Mouse (Mus musculus) embryonic facial prominence, embryonic 11.5 days (tissue): Measurements from ENCODE around the gene Marveld3. TPM values are rescaled to one million over a fixed set of nuclear protein-coding genes. Genes with fewer than 3 reads are reported as not detected.

Experiments used
- ATAC-seq: fragments of 200-750 bp; cut with Nextera tagmentation; replicated peaks from 2 replicates; pipeline ENCODE4 v1.8.0; 2017; ENCODE audit warnings: low read depth; ENCODE audit not compliant: insufficient number of reproducible peaks, low FRiP score, low TSS enrichment
- DNase-seq: peaks from one replicate; pipeline ENCODE4 v3.0.0-alpha.2; 2015; ENCODE audit warnings: low spot score
- H3K27ac ChIP-seq: fragments of 300-500 bp; sonication (generic); replicated peaks from 2 replicates; pipeline ENCODE4 v1.5.1; 2014; ENCODE audit warnings: mild to moderate bottlenecking, low read depth, low read length, control low read depth
- H3K27me3 ChIP-seq: fragments of 300-500 bp; sonication (generic); 2 replicates; pipeline ENCODE4 v1.6.1; 2014; ENCODE audit warnings: mild to moderate bottlenecking, low read length, moderate library complexity, mixed read lengths; ENCODE audit not compliant: control insufficient read depth, insufficient read depth
- H3K36me3 ChIP-seq: fragments of 300-500 bp; sonication (generic); replicated peaks from 2 replicates; pipeline ENCODE4 v1.6.1; 2014; ENCODE audit warnings: low read depth, mild to moderate bottlenecking, low read length, moderate library complexity, mixed read lengths; ENCODE audit not compliant: control insufficient read depth, insufficient read depth
- H3K4me1 ChIP-seq: fragments of 300-500 bp; sonication (generic); 2 replicates; pipeline ENCODE4 v1.6.1; 2014; ENCODE audit warnings: low read length, mixed read lengths; ENCODE audit not compliant: control insufficient read depth, insufficient read depth
- H3K4me2 ChIP-seq: fragments of 300-500 bp; sonication (generic); 2 replicates; pipeline ENCODE4 v1.6.1; 2014; ENCODE audit warnings: low read depth, mild to moderate bottlenecking, control low read depth, low read length, moderate library complexity
- H3K4me3 ChIP-seq: fragments of 300-500 bp; sonication (generic); 2 replicates; pipeline ENCODE4 v1.5.1; 2014; ENCODE audit warnings: low read depth, low read length, control low read depth
- H3K9ac ChIP-seq: fragments of 300-500 bp; sonication (generic); replicated peaks from 2 replicates; pipeline ENCODE4 v1.6.1; 2014; ENCODE audit warnings: mild to moderate bottlenecking, control low read depth, low read length
- H3K9me3 ChIP-seq: fragments of 300-500 bp; sonication (generic); replicated peaks from 2 replicates; pipeline ENCODE4 v1.6.1; 2016; ENCODE audit warnings: mild to moderate bottlenecking, low read length, inconsistent platforms, mixed read lengths; ENCODE audit not compliant: control insufficient read depth
- WGBS: fragments of 180-500 bp; shearing (Covaris S2); extraction: QIAGEN DNeasy Blood & Tissue Kit; methylation state at CpG from one replicate; pipeline ENCODE4 v1.1.7; 2014; 5-methylcytosine and 5-hydroxymethylcytosine counted together
- polyA plus RNA-seq: library from polyadenylated mRNA; unstranded; fragments of >200 nt; fragmentation: Nextera tagmentation; extraction: Ambion mirVana; gene quantifications from 2 replicates; pipeline ENCODE4 v1.2.1, GENCODE M21; 2014

Gene Marveld3
- polyA plus RNA-seq = 0.43 and 0.65 TPM in 2 replicates

DNA sequence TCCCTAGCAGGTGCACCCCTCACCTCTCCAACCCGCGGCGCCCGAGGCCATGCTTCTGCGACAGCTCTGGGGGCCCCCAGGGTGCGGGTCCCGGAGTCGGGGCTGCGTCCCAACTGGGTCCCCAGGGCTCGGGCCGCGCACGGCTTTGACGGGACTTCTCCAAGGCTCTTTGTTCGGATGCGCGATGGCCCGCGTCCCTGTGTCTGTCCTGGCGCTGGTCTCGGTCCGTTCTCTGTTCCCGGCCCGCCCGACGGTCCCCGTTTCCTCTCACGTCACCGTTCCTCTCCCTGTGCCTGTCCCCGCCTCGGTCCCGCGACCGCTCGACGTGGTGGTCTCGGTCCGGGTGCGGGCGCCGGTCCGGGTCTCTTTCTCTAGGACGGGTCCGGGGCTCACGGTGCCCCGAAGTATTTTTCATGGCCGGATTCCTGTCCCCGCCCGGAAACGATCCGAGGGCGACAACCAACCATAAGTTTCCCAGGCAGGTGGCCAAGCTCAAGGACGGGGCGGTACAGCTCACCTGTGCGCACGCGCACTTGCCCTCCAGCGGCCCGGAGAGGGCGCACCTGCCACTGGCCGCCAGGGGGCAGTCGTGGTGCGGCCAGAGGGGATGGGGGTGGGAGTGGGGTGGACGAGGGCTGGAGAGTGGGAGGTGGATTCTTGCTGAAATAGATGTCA lies at the start of gene Marveld3:
TSS of gene Marveld3 (minus strand) at position 511 of the 675 bp plus-strand sequence.
- Histone ChIP-seq H3K4me2 (peak within 1 kb of the TSS; percentile 68), H3K9ac (peak within 1 kb of the TSS; percentile 39), H3K27me3 (peaks cover 18% of the 10 kb centered on the region), H3K4me3 (peak within 1 kb of the TSS; percentile 28), H3K9me3 (no peaks in the 10 kb centered on the region), H3K4me1 (peaks cover 3% of the 10 kb centered on the region; the same call in 1 of the 2 replicates), H3K27ac (no peak within 1 kb of the TSS), H3K36me3 (no peaks in the 10 kb centered on the region)
- DNase-seq = peak; percentile 65
- WGBS = 2% methylated on average over 61 of the region's 64 CpGs
- ATAC-seq = peak; percentile 61; the same call in 1 of the 2 replicates

DNA sequence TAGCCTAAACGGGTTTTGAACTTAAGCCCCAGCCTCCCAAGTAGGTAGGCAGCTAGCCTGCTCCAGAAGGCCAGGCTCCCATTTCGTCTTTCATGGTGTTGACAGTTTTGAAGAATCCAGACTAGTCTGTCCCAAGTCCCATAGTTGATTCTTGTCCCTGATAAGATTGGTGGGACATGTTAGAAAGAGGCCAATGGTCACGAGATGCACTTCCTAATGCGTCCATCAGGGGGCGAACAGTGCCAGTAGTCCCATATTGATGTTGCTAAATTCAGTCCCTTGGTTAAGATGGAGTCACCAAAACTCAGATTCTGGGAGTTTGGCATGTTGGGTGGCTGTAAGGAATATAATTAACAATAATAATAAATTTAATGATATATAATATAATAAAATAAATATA lies 48.9 kb upstream of the Marveld3 start:
- DNase-seq (peak; percentile 70), ATAC-seq (no peak)
- WGBS = 26% methylated on average over 5 of the region's 5 CpGs
- Histone ChIP-seq H3K36me3 (no peaks in the 10 kb centered on the region), H3K27me3 (no peaks in the 10 kb centered on the region), H3K9me3 (no peaks in the 10 kb centered on the region), H3K9ac (no peak overlapping the region), H3K4me2 (no peak overlapping the region), H3K27ac (no peak overlapping the region), H3K4me3 (no peak overlapping the region), H3K4me1 (no peaks in the 10 kb centered on the region)

DNA sequence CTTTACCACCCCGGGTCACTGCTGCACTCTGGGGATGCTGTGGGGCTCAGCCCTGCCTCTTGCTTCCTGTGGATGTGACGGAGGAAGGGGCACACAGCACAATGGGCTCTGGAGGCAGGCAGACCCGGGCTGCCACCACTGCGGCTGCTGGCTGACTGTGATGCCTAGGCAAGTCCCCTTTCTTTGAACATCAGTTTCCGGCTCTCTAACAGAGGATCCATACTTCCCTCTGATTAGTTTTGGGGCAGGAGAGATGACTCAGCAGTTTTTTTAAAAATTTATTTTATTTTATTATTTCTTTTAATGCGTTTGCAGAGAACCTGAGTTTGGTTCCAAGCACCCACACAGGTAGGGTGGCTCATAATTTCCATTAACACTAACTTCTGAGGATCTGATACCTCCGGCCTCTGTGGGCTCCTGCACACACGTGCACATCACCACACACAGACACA lies 47.0 kb upstream of the Marveld3 start:
- Histone ChIP-seq H3K27ac (no peak overlapping the region), H3K9ac (no peak overlapping the region), H3K9me3 (no peaks in the 10 kb centered on the region), H3K4me2 (no peak overlapping the region), H3K4me1 (no peaks in the 10 kb centered on the region), H3K4me3 (no peak overlapping the region), H3K36me3 (no peaks in the 10 kb centered on the region), H3K27me3 (no peaks in the 10 kb centered on the region)
- DNase-seq (no peak), ATAC-seq (no peak)
- 70% methylated on average over 8 of the region's 8 CpGs for WGBS

DNA sequence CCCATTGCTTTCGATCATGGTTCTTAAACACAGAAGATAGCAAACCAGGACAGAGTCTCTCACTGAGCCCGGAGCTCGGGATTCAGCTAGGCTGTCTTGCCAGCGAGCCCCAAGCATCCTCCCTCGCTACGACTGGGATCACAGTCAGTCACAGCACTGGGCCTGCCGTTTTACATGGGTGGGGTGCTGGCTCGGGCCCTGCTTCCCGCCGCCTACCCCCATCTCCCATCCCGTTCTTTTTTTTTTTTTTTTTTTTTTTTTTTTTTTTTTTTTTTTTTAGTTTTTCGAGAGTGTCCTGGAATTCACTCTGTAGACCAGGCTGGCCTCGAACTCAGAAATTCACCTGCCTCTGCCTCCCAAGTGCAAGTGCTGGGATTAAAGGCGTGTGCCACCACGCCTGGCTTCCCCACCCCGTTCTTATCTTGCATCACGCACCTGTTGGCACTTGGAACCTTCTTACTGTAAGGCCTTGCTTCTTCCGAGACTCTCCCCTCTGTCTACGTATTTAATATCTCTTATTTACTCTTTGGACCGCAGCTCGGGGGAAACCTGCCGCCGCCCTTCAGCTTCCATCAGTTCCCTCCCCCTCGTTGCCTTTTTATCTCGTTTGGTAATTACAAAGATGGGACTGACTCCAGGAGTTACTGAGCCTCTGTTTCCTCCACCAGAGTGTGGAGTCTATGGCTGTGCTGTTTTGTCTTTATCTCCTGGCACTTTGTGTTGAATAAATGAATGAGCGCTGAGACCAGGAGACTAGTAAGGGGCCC lies 46.4 kb upstream of the Marveld3 start:
- no peak for ATAC-seq
- H3K4me2 ChIP-seq = no peak overlapping the region
- no peaks in the 10 kb centered on the region for H3K4me1 ChIP-seq

DNA sequence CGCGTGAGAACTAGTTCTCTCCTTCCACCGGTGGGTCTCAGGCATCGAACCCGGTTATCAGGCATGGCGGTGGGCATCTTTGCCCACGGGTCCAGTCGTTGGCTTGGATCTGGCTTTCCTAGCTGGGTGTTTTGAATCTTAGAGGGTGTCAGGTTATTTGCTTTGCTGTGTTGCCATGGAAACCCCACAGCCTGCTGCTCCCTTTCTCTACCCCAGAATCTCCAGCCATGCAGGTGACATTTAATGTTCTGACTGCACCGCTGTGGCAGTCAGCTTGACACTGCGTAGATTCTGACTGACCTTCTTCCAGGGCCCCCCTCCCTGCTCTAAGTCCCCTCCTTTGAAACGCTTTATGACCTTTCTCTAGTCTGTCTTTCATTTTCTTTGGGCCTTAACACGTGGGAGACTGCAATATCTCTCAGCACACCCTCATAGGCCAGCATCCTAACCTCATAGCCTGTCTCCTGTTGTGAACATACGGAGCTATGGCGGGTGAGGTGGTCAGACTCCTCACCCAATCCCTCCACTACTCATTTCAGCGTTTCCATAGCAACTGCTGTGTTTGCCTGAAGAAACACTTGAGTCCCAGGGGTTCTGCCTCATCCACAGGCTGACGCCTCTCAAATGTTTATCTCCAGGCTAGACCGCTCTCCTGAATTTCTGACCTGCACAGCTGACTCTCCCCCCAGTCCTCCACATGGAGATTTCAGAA lies 44.5 kb upstream of the Marveld3 start:
- 65% methylated on average over 17 of the region's 17 CpGs for WGBS
- H3K9me3 ChIP-seq = no peaks in the 10 kb centered on the region
- no peaks in the 10 kb centered on the region for H3K4me1 ChIP-seq
- DNase-seq (peak; percentile 34), ATAC-seq (no peak)
- H3K4me2 ChIP-seq = no peak overlapping the region
- no peak overlapping the region for H3K9ac ChIP-seq
- no peak overlapping the region for H3K27ac ChIP-seq
- H3K4me3 ChIP-seq = no peak overlapping the region
- H3K27me3 ChIP-seq = no peaks in the 10 kb centered on the region
- H3K36me3 ChIP-seq = no peaks in the 10 kb centered on the region

More for the DNA sequence above, 46.4 kb upstream of the Marveld3 start:
- H3K9me3 ChIP-seq = no peaks in the 10 kb centered on the region
- 85% methylated on average over 25 of the region's 26 CpGs for WGBS
- no peak for DNase-seq
- H3K9ac ChIP-seq = no peak overlapping the region
- H3K36me3 ChIP-seq = no peaks in the 10 kb centered on the region
- H3K27me3 ChIP-seq = no peaks in the 10 kb centered on the region
- no peak overlapping the region for H3K27ac ChIP-seq
- no peak overlapping the region for H3K4me3 ChIP-seq

DNA sequence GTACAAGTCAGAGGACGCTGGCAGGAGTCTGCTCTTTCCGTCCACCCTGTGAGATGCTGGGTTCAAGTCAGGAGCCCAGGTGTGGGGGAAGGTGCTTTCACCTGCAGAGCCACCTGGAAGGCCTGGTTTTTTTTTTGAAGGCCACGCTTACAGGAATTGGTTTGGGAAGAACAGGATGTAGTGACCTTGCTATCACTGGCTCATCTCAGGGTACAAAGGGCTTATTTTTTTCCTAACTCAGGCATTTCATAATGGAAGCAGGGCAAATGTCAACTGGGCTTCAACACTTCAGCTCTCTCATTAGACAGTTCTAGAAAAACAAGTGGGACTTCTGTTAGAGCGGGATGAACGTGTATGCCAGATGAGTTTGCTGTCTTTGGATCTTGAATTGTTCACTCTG lies 42.3 kb upstream of the Marveld3 start:
- DNase-seq (no peak), ATAC-seq (no peak)
- WGBS = 74% methylated on average over 5 of the region's 5 CpGs
- H3K27ac ChIP-seq = no peak overlapping the region
- H3K9me3 ChIP-seq = no peaks in the 10 kb centered on the region
- no peaks in the 10 kb centered on the region for H3K27me3 ChIP-seq
- no peak overlapping the region for H3K9ac ChIP-seq
- H3K36me3 ChIP-seq = no peaks in the 10 kb centered on the region
- no peak overlapping the region for H3K4me2 ChIP-seq
- no peaks in the 10 kb centered on the region for H3K4me1 ChIP-seq
- H3K4me3 ChIP-seq = no peak overlapping the region

DNA sequence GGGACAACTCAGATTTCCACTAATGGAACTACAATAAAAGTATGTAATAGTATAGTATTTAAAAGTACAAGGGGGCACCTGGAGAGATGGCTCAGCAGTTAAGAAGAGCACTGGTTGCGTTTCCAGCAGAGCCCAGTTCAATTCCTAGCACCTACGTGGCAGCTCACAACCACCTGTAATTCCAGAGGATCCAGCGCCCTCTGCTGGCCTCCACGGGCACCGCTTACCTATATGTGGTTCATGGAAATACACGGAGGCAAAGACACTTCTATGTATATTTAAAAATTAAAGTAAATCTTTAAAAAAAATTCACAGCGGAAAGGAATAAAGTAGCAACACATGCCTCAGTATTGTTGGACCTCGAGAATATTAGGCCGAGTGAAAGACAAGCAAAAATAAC lies 41.0 kb upstream of the Marveld3 start:
- Histone ChIP-seq H3K27ac (no peak overlapping the region), H3K27me3 (no peaks in the 10 kb centered on the region), H3K4me2 (no peak overlapping the region), H3K4me3 (no peak overlapping the region), H3K4me1 (no peaks in the 10 kb centered on the region), H3K9me3 (no peaks in the 10 kb centered on the region), H3K36me3 (no peaks in the 10 kb centered on the region), H3K9ac (no peak overlapping the region)
- ATAC-seq (no peak), DNase-seq (peak; percentile 53)
- WGBS = 31% methylated on average over 9 of the region's 9 CpGs
